Mouse (Mus musculus): ENCODE results near the gene Tsc1.

Gene Tsc1

DNA sequence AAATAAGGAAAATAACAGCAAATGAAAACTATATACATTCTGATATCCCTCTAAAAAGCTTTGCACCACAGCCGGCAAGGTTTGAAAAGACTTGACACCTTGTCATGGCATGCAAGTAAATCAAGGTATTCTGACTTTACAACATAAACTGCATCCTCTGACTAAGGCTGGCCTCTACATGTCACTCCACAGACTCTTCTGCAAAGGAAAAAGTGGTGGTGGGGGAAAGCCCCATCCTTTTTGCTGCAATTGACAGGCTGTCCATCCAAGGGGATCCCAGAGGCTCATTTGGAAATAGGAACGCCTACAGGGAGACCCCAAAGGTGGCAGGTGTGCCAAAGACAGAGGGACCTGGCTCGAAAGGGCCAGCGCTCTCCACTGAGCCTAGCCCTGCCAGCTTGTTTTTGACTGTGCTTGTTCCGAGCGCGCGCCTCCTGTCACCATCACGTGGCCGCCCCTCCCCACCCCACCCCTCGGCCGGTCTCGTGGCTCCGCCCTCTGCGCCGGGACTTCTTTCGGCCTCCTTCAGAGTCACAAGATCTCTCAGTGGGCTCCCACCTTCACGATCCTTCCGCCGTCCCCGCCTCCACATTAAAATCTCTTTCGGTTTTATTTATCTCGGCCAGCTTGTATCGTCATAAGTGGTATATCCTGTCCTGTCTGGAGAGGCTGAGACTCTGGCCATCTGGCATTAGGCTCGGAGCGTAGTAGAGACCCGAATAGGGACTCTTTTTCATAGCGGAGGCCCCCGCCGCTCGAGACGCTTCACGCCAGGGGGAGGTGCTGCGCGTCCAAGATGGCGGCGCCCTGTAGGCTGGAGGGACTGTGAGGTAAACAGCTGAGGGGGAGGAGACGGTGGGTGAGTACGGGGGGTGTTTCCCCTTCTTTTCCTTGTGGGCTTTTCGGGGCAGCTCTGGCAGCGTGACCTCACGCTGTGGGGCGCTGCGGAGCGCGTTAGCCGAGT, at the start of gene Tsc1:
Tsc1 (plus strand) TSS at position 768 of the 964 bp plus-strand sequence.
- DNase-seq (ENCODE audit: low spot score in 2 of 2) = peak; percentile 81 to 94

DNA sequence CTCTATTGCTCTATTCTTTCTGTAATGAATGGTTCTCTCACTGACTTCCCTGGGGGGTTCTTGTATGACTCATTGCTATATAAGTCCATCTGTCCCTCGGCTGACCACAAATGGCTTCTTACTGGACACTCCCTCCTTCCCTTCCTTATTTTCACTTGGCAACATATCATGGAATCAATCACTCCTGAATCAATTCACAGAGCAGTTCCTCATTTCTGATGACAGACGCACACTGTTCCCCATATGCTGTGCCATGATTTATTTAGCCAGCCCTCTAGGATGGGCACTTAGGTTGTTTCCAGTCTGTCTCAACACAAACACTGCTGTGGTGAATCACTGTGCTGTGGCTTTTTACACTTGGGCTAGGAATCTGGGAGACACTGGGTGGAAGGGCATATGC, 49.5 kb upstream of the Tsc1 start:
- no peak for DNase-seq (ENCODE audit: low spot score in 2 of 2)

DNA sequence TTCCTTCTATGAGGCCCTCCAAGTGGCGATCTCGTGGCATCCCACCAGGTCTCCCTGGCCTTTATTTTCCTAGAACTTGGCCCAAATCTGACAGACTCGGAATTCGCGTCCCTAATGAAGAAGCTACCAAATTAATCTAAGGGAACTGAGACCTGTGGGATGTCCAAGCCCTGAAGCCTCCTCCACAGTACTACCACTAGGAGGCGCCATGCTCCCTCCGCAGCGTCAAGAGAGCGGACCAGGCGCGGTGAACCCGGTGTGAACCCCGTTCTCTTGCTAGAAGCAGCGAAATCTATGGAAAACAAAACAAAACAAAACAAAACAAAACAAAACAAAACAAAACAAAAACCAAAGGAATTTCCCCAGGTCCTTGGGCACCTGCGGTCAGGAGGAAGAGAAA, 48.2 kb upstream of the Tsc1 start:
- peak in 1 of 2 experiments; percentile 34 for DNase-seq (ENCODE audit: low spot score in 2 of 2)

DNA sequence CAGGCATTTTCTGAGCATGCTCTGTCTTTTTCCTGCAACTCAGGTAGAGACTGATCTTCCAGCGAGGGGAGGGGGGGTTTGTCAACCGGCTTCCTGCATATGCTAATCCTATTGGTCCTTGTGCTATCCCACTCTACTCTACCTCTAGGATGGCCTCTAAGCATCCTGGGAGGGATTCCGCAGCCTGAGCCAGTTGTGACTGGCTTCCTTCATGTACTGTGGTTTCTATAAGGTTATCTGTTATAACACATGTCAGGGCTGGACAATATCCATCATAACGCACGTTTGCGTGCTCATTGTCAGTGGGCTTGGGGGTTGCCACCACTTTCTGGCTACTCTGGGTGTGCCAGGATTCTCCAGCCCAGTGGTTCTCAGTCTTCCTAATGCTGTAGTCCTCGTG, 45.0 kb upstream of the Tsc1 start:
- DNase-seq (ENCODE audit: low spot score in 2 of 2) = no peak

DNA sequence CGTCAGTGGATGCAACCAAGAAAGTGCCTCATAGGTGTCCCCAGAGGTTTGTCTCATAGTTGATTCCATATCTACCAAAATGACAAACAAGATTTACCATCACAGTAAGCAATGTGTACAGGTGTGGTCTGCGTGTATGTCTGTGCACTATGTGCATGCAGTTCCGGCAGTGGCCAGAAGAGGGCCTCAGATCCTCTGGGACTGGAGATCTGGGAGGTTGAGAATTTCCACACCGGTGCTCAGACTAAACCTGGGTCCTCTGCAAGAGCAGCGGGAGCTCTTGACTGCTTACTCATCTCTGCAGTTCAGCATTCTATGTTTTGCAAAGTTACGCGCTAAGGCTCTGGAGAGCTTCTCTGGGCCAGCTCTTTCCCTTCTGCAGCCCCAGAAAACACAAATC, 44.0 kb upstream of the Tsc1 start:
- no peak for DNase-seq (ENCODE audit: low spot score in 2 of 2)

DNA sequence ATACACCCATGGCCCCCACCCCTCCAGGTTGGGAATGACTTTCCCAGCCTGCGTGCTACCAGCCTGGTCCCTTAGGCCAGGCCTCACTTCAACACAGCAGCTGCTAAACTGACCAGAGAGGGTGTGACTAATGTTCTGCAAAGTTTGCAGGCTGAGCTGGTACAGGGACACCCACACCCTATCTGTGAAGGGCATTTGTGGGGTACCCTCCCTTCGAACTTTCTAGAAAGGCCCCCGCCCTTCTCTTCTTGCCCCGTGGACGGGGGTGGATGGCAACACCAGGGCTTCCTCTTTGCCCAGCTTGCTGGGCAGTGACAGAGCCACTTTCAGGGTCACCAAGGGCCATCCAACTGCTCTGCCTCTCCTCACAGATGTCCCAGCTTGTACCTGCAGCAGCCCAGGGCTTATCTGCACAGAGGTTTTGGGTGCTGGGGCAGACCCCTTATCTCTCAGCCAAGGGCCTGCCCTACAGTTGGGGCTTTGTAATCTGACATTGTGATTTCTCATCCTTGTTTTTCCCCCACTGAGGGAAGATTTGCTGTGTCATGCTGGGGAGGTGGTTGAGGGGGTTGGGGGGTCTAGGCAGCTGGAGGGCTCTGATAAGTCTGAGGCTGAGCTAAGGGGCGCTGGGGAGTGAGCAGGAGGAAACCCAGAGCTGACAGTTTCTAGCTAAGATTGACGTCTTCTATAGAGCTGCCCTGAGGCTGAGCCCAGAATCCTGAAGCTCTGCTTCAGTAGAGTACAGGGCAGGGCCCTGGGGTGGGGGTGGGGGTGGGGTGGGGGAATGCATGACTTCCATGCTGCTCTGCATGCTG, 43.1 kb upstream of the Tsc1 start:
- no peak for DNase-seq (ENCODE audit: low spot score in 2 of 2)

DNA sequence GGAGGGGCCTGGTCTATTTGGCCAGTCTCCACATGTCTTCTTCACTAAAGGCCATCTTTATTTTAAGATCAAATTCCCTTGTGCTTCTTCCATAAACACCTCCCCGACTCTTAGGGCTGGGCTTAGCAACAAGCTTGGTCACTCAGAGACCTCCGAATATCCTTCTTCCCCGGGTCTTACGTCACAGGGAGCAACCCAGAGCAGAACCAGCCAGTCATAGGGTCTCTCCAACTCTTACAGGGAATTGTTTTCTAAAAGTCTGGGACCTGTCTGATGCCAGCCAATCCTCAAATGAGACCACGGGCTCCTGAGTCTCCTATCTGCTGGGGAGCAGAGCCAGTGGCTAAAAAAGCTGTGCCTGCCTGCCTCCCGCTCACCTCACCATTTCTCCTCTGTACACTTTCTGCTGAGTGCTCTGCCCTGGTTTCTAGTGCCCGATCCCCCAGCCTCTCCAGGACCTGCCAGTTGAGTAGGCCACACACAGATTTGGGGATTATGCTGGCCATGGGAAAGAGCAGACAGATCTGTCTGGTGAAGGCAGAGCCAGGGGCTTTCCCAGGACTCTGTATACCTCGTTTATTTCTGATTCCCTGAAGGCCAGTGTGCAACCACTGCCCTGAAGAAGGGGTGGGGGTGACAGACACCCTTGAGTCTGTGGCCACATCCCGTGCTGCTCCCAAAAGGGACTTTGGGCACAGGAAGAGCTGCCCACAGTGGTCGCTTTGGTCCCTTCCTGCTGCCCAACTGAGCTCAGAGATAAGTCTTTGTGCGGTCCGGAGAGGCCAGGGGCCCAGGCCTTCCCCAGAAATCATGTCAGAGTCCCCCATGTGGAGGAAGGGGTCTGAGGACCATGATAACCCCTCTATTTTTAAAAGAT, 42.1 kb upstream of the Tsc1 start:
- no peak for DNase-seq (ENCODE audit: low spot score in 2 of 2)

DNA sequence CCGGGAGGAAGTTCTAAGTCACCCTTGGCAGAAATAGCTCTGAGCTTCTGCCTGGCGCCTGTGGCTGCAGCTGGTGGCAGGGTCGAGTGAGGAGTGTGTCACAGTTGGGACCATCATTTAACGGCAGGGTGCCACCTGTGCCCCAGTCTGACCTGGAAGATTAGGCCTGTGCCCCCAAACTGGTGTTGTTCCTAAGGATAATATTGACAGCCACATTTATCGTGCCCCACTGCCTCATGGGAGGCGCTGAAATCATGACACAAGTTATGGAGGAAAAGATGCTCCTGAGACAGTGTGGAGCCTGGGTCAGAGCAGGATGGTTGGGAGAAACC, 41.5 kb upstream of the Tsc1 start:
- DNase-seq (ENCODE audit: low spot score in 2 of 2) = no peak

DNA sequence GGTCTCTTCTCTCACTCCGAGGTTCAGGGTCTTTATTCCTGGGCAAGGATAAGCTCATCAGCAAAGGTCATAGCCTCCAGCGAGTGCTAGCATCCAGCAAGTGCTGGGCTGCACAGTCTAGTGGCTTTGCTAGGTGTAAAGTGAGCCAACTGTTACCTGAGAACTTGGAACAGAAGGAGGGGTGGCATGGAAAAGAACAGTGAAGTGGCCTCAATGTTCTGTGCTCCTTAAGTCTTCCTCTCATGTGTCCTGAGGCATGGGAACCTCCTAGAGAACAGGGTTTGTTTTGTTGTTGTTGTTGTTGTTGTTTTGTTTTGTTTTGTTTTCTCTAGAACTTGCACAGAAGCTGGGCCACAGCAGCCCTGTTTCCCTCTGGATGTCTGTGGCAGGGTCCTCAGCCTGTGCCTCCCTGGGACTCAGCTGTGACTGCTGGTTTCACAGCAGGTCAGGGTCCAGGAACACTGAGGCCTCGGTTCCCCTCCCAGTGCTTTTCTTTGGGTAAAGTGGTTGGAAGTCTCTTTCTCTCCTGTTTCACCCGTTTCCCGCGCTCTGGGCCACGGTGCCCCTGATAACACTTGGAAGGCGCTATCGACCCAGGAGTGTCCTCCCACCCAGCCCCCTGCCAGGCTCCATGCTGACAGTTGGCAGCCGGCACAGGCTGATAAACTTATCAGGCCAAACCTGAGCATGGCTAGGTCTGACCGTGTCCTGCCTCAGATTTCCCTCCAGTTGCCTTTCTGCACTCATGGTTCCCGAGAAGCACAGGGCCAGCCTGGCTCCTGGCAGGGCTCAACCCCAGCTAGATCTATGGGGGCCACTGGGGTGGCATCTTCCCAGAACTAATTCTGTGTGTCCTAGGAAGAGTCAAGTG, 39.1 kb upstream of the Tsc1 start:
- no peak for DNase-seq (ENCODE audit: low spot score in 2 of 2)

DNA sequence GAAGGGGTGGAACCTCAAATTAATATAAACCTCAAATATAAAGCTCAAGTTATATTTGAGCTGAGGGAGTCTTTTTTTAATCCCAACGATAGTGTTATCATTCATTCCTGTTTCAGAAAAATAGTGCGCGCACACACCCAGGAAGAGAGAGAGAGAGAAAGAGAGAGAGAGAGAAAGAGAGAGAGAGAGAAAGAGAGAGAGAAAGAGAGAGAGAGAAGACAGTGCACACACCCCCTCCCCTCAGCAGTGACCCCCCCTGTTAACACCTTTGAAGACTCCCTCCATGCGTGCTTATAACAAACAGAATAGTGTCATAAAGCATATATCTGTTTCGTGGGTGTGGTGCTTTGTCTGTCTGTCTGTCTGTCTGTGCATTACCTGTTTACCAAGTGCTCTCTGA, 37.5 kb upstream of the Tsc1 start:
- no peak for DNase-seq (ENCODE audit: low spot score in 2 of 2)

DNA sequence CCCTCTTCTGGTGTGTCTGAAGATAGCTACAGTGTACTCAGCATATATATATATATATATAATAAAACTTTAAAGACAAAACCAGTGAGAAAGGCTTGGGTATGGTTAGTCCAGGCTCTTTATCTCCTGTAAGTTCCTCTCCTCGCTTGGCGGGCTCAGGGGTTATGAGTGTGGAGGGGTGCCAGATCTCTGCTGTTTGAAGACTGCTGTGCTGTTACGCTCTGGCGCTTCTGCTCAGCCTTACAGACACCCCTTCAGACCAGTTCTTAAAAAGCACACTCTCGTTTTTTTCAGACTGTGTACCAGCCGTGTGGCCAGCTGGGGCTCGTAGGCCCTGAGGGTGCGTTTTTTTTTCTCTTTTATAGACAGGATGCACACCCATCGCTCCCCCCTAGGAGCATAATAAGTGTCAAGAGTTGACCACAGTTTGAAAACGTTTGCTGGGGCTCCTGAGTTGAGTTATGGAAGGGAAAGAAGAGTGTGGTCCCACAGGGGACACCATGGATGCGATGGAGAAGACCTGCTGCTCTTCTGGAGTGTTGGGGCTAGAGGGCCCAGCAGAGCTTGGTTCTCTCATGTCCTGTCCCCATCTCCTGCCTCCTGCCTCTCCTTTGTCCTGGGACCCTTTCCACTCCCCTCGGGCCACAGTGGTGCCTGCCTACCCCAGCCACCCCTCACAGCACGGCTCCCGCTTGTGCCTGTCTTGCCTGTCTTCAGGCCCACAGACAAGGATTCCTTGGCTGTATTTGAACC, 35.1 kb upstream of the Tsc1 start:
- no peak for DNase-seq (ENCODE audit: low spot score in 2 of 2)

DNA sequence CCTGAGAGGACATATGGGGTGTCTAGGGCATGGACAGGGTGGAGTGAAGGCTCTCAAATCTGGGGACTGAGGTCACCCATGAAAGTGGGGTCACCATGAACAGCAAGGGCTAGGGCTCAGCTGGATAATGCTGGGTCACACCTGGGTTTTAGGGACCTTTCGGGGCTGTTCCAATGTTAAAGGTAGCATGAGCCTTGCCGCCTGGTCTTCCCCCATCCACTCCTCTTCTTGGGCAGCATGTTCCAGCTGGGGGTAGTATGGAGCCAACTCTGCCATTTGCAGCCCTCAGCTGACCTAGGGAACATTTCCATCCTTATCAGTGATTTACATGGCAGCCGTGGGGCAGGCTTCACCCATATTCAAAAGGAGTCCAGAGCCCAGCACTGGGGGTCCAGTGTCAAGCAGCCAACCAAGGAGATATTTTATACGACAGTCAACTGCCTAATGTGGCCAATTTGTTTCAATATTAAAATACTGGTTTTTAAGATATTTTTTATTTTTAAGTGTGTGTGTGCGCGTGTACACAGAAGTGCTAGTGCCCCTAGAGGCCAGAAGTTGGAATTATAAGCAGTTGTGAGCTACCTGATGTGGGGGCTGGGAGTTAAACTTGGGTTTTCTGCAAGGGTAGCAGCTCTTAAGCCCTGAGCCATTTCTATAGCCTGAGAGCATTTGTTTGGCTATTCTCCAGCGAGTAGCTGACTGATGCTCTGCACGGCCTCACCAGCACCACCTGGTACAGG, 34.3 kb upstream of the Tsc1 start:
- no peak for DNase-seq (ENCODE audit: low spot score in 2 of 2)

DNA sequence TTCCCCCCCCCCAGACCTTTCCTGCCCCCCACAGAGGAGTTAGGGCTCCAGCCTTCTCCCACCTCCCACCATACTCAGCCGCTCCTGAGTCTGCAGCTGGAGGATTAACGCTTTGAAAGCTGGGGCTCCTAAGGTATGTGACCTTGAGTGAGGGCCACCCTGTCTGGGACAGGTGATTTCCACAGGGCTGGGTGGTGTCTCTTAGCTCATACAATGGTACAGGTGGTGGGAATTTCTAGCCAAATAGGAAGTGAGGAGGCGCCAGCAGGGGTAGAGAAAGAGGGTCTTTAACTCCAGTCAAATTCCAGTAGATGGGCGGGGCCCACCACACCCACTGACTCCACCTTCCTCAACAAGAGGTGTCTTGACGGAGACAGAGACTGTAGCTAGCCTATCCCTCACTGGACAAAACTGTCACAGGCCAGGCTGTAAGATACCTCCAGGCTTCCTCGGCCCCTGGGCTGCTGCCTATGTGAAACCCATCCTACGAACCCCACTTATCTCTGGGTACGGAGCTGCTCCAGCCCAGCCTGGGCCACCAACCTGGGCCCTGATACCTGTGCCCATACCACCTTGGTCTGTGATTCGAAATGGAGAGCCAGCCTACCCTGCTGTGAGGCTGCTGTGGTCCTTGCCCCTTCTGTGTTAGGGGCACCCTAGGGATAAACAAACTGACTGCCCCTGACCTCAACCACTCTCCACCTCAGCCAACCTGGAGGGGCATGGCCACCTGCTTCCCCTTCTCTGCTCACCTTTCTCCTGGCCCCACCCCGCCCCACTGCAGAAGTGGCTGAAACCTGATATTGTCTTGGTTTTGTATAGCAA, 33.5 kb upstream of the Tsc1 start:
- no peak for DNase-seq (ENCODE audit: low spot score in 2 of 2)

DNA sequence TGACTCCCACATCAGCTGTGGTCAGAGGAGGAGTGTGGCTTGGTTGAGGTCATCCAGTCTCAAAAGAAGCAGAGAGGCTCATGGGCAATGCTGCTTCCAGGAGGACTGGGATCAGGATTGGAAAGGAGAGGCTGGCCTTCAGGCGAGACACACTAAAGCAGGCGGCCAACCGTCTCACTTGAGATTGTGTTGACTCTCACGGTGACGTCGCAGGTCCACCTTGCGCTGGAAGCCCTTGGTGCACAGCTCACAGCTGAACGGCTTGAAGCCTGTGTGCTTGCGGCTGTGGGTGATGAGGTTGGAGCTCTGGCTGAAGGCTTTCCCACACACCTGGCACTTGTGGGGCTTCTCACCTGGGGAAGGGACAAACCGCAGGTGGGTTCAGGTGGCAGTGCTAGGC, 31.2 kb upstream of the Tsc1 start:
- DNase-seq (ENCODE audit: low spot score in 2 of 2) = no peak

DNA sequence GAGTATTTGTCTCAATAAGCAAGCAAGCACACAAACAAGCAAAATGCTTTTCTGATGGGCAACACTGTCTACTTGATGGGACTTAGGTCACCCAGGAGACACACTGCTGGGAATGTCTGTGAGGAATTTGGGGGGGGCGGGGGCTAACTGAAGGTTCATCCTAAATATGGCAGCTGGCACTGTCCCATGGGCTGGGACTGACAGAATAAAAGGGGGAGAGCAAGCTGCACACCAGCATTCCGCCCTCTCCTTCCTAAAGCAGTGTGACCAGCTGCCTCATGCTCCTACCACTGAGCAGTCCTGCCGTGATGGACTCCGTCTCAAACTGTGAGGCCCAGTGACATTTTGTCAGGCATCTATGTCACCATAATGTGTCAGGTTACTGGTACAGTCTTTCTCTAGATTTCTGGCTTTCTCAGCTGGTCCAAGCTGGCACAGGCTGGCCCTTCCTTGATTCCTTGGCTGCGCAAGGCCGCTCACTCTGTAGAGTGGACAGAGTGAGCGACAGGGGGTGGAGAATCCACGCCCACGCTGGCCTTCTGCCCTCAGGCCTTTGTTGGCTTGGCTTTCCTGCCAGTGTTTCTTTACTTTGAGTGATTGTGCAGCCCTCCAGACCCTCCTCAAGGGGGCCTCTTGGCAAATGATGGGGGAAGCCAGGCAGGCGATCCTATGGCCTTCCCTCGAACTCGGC, 30.2 kb upstream of the Tsc1 start:
- DNase-seq (ENCODE audit: low spot score in 2 of 2) = no peak

DNA sequence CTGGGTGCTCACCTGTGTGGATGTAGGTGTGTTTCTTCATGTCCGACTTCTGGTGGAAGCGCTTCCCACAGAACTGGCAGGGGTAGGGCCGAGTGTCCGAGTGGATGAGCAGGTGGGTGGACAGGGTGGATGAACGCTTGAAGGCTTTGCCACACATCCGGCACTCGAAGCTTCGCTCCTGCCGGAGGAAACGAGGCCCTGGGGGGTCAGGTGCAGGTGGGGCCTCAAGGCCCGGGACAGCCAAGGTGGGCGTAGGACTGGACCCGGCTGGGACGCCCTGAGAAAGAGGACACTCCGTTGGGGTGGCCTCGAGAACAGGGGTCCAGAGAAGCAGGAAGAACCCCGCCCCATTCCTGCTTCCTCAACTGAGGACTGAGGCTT, 29.6 kb upstream of the Tsc1 start:
- no peak for DNase-seq (ENCODE audit: low spot score in 2 of 2)

DNA sequence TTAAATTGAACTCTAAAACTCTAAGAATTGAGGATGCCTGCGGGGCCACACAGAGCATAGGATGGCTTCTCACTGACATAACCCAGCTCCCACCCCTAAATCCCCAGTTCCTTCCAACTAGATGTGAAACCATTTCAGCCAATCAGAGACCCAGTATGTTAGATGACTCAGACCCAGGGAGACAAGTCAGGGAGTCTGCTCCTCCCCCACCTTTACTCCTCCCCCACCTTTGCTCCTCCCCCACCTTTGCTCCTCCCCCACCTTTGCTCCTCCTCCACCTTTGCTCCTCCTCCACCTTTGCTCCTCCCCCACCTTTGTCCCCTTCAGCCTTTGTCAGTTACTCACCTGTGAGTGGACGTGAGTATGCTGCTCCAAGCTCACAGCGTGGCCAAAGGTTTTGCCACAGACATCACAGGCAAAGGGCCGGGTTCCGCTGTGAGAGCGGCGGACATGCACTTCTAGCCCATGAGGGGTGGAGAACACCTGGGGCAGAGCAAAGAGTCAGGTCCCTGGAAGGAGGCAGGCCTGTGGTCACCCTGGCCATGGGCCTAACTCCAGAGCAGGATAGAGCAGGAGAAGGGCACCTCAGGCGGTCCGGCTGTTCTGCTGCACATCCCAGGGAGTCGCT, 28.5 kb upstream of the Tsc1 start:
- no peak for DNase-seq (ENCODE audit: low spot score in 2 of 2)

DNA sequence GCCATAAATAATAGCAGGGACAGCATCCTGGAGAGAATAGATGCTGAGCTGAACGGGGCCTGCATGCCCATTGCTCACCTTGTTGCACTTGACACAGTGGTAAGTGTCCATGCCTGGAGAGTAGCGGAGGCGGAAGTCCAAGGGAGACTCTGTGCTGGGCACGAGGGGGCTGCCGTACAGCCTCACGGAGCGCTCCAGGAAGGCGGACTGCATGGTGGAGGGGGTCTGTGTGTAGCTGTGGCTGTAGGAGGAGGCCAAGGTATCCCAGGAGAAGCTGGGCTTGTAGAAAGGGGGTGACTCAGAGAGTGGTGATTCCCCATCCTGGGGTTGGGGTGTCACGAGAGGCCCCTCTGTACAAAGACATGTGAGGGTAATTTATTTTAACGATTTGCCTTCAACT, 27.4 kb upstream of the Tsc1 start:
- DNase-seq (ENCODE audit: low spot score in 2 of 2) = no peak

Data from left cerebral cortex, adult 9 months (tissue).